Comparison of ENCODE assay signal across 1 mouse cellular context in genomic region chr1:191109907-191110306, GRCm38 (mm10).
TF ChIP-seq lines count a peak whose summit lies in the region.

No protein-coding gene starts in this region.

TF ChIP-seq in CH12.LX, 34 proteins besides CTCF, POLR2A, EP300 and RAD21 (continued from another document):
- TF ChIP-seq JUN (IDR thresholded peaks at IDR 0.05; ENCODE audit: insufficient read depth, low read depth, low read length) (no peak), UBTF (IDR thresholded peaks at IDR 0.05; ENCODE audit: low read depth, low read length) (0 out of 2 replicates have a peak, but pooled peaks have one; percentile 43)
TF ChIP-seq in CH12.LX: peak in this region for 5.
